Mouse (Mus musculus) brain, embryonic 14.5 days (tissue): ENCODE measurements around the gene Iba57. TPM values are rescaled to one million over a fixed set of nuclear protein-coding genes. Genes with fewer than 3 reads are reported as not detected.
A peak's percentile ranks its signal among the peaks of the same experiment; 100 is the strongest.

ENCODE experiments used
- DNase-seq: peaks from one replicate; pipeline ENCODE4 v3.0.0-alpha.2; 2011; ENCODE audit warnings: low read depth
- CTCF ChIP-seq: fragments of 200-500 bp; IDR thresholded peaks from 2 replicates; pipeline ENCODE4 v1.5.1; 2012; ENCODE audit warnings: inconsistent platforms, mild to moderate bottlenecking, moderate library complexity, borderline replicate concordance; ENCODE audit not compliant: insufficient read depth, insufficient read length; ENCODE audit errors: extremely low read depth
- POLR2A ChIP-seq: fragments of 200-500 bp; IDR thresholded peaks from 2 replicates; pipeline ENCODE4 v1.6.1; 2012; ENCODE audit warnings: mild to moderate bottlenecking, inconsistent platforms, borderline replicate concordance; ENCODE audit not compliant: poor library complexity, insufficient read depth, insufficient read length, severe bottlenecking; ENCODE audit errors: extremely low read depth
- polyA plus RNA-seq: library from polyadenylated mRNA; depleted of rRNA; stranded (reverse); fragments of >200 nt; gene quantifications from 2 replicates; pipeline ENCODE4 v1.2.3, GENCODE M21; 2012

Iba57 gene
- polyA plus RNA-seq, 1 experiment: 8.5 TPM

DNA sequence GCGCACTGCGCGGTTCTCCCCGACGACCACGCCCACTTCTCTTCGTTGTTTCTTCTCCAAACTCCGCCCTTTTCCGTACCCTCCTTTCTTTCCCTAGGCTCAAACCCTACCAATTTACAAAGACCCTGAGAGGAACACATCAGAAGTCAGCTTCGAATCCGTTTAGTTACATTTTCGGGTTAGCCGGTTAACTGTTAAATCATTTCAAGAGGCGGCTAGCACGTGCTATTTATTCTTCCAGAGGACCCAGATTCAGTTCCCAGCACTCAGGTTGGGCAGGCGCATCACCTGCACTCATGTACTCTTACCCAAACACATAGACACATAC lies 28.5 kb upstream of the Iba57 start, which contains the start of gene Guk1:
Gene Guk1, minus strand, starts transcription at position 154 of the 328 bp plus-strand sequence.
- DNase-seq: no peak
- no peak for TF ChIP-seq CTCF

- TF ChIP-seq CTCF (no peak), POLR2A (peak; percentile 98)
- peak; percentile 97 for DNase-seq
These were observed 27.9 kb upstream of the Iba57 start for GRCm38 (mm10) chr11:59191231-59192058.

DNA sequence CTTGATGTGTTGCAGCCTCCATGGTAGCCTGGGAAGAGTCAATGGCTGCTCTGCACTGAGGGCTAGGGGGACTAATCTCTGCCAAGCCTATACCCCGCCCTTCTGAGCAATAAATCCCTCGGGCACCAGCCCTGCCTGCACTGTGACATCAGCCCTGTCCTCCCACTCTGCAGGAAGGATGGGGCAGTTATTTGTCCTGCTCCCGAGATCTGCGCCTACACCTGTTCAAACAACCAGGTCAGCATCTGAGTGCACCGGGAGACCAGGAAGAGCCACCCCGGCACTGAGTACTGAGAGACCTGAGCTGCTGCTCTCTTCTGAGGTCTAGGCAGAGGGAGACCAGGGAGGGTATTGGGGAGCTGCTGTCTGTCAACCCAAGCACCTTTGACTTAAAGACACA lies 24.2 kb upstream of the Iba57 start:
- TF ChIP-seq POLR2A (no peak), CTCF (no peak)
- no peak for DNase-seq

DNA sequence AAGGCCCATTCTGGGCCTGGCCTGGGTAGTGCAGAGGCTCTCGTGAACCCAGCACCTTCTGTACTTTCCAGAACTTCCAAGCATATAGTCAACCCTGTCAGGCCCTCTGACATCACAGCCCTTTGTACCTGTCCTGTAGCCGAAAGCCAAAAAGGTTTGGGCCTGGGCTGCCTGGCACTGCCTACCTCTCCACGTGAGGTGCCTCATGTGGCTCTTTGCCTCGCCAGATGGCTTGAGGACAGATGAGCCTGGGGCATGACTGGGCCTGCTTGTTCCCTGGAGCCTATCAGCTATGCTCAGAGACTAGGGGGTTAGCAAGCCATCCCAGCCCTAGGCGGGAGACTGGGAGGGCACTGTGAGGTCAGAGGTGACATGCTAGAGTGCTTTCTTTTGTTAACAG lies 22.0 kb upstream of the Iba57 start:
- TF ChIP-seq CTCF (no peak), POLR2A (no peak)
- DNase-seq: no peak

DNA sequence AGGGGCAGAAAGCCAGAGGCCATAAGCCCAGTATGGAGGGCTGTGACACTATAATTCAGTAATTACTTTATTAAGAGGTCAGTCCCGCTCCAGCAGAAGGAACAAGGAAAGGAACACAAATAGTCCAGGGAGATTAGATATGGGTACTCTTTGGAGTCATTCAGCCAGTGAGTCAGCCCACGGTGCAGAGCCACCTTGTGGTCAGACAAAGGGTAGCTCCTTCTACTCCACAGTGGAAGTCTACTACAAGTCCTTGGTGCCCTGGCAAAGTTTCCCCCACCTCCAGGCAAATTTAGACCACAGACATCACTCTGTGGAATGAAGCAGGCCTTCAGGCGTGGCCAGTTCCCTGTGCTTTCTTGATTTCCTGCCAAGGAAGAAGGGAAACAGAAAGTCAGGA lies 20.3 kb upstream of the Iba57 start:
- TF ChIP-seq POLR2A: no peak
- peak; percentile 75 for TF ChIP-seq CTCF

GRCm38 (mm10) chr11:59182864-59183331 lies 19.4 kb upstream of the Iba57 start, which contains the start of gene Gjc2:
Gene Gjc2, minus strand, starts transcription at chr11:59183213.
- TF ChIP-seq CTCF (no peak), POLR2A (no peak)
- DNase-seq: no peak

More for the DNA sequence above, 20.3 kb upstream of the Iba57 start:
- peak; percentile 61 for DNase-seq

- DNase-seq: no peak
- TF ChIP-seq POLR2A (no peak), CTCF (no peak)
These were observed 13.4 kb upstream of the Iba57 start for GRCm38 (mm10) chr11:59176921-59177320.

DNA sequence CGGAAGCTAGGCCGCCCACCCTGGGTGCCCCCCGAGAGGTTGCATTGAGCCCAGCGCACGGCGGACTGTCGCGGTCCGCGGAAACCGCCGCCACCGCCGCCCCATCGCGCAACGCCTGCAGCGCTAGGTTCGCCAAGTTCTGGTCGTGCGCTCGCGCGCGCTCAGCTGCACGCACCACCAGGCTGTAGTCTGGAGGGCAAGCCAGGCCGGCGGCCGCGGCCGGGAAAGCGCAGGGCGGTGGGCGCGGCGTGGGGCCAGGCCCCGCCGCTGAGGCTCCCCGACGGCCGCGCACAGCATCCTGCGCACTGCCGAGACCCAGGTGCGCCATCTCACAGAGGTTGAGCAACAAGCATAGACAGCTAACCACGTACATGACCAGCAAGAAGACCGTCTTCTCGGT lies 12.9 kb upstream of the Iba57 start:
- TF ChIP-seq CTCF (no peak), POLR2A (no peak)
- no peak for DNase-seq

DNA sequence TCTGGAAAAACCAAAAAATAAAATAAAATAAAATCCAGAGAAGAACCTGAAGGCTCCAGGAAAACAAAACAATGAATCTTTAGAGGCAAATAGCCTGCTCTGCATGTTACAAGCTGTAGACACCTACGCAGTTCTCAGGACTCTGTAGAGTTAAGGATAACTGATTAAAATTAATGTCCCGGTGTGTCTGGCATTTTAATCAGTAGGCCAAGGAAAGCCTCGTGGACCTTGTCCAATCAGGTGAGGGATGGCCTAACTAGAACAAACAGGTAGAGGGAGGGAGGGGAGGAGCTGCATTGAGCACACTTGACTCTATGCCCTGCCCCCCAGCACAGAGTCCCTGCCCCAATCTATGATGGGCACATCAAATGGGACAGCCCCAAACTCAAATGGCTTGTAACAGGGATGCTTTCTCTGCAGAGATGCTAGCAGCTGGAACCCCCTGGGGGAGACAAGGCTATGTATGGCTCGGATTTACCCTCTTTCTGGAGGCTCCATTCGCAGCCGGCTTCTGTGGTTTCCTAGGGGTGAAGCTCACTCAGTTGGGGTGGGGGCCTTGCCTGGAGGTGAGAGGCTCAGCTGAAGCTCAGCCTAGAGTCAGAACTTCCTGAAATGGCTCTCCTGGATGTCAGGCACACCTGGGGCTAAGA lies 10.8 kb upstream of the Iba57 start:
- TF ChIP-seq CTCF: no peak
- DNase-seq: no peak

GRCm38 (mm10) chr11:59170549-59170948 lies 7.0 kb upstream of the Iba57 start:
- DNase-seq: no peak
- TF ChIP-seq CTCF: no peak
- no peak for TF ChIP-seq POLR2A

- DNase-seq: no peak
- TF ChIP-seq POLR2A (no peak), CTCF (no peak)
These were observed 6.3 kb upstream of the Iba57 start for GRCm38 (mm10) chr11:59169807-59170206.

DNA sequence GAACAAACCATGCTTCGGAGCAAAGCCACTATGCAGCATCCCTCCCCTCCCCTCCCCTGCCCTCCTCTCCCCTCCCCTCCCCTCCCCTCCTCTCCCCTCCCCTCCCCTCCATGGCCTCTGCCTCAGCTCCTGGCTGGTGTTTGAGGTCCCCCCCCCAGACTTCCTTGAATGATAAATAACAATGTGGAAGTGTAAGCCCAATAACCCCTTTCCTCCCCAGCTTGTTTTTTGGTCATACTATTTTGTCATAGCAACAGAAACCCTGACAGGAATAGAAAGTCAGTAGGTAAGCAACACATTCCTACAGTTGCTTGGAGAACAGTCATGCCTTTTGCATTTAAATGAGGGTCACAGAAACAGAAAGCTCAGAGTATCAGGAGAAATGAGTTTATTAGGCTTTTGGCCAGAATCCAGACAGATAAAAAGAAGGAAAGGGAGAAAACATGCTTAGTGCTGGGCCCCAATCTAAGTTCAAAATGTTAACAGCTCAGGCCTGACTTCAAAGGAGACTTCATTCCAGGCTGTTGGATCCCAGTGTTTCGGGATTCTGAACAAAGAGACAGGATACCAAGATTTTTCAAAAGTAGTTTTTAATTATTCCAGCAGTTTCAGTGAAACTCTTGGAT lies 2.2 kb upstream of the Iba57 start:
- TF ChIP-seq POLR2A: no peak
- TF ChIP-seq CTCF: no peak
- peak; percentile 46 for DNase-seq

DNA sequence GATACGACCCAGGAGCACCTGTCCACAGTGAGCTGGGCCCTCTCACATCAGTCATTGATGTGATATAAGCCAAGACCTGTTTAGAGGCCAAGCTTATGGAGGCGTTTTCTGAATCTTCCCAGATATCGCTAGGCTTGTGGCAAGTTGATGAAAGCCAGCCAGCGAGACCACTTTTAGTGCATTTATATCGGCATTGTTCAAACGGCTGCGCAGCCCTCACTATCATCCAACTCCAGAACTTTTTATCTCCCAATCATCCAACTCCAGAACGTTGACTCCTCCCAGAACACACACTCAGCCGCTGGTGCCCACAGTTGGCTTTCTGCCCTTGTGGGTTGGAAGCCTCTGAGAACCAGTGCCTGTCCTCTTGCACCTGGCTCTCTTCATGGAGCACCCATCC lies 845 bp upstream of the Iba57 start:
- DNase-seq: no peak

More for the DNA sequence above, 845 bp upstream of the Iba57 start:
- TF ChIP-seq POLR2A (no peak), CTCF (no peak)
